Mouse (Mus musculus) C2C12 (cell line): ENCODE measurements around the gene Pde11a.

ENCODE experiments used
- CTCF ChIP-seq: IDR thresholded peaks from one replicate; pipeline ENCODE4 v1.5.1; 2011; ENCODE audit not compliant: control insufficient read depth, insufficient read depth, insufficient read length
- FOSL1 ChIP-seq: IDR thresholded peaks from one replicate; pipeline ENCODE4 v1.8.0; 2011; ENCODE audit warnings: mild to moderate bottlenecking, low read length; ENCODE audit not compliant: poor library complexity, insufficient read depth, severe bottlenecking
- MAX ChIP-seq: IDR thresholded peaks from one replicate; pipeline ENCODE4 v1.6.1; 2011; ENCODE audit warnings: mild to moderate bottlenecking, control low read depth
- MYOD1 ChIP-seq: IDR thresholded peaks from one replicate; pipeline ENCODE4 v1.6.1; 2011; ENCODE audit warnings: low read depth; ENCODE audit not compliant: control insufficient read depth, insufficient read length
- USF1 ChIP-seq: IDR thresholded peaks from one replicate; pipeline ENCODE4 v1.6.1; 2011; ENCODE audit warnings: low read depth, mild to moderate bottlenecking, control low read depth, moderate library complexity

- TF ChIP-seq CTCF (no peak), FOSL1 (no peak), MYOD1 (no peak), MAX (no peak), USF1 (no peak)
Observed at GRCm38 (mm10) chr2:76386531-76386930, 48.0 kb upstream of the Pde11a start.
